Mouse (Mus musculus) left cerebral cortex, adult 11 months (tissue): ENCODE data around the gene Rnf13.

Experiments used
- DNase-seq: peaks from one replicate; pipeline ENCODE4 v3.0.0; 2022; ENCODE audit warnings: low spot score

Rnf13 gene

GRCm38 (mm10) chr3:57845786-57846661 lies 110.2 kb downstream of the Rnf13 start:
- no peak for DNase-seq

DNA sequence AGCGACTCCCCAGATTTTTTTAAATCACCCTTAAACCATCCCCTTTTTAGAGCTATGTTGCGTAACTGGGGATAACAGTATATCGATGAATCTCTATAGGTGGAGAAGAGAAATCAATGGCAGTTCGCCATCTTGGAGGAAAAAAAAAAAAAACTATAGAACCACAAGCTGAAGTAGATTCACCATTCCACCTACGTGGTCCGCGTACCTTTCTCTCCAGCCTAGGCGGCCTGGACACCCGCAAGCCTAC lies 110.7 kb downstream of the Rnf13 start:
- no peak for DNase-seq

DNA sequence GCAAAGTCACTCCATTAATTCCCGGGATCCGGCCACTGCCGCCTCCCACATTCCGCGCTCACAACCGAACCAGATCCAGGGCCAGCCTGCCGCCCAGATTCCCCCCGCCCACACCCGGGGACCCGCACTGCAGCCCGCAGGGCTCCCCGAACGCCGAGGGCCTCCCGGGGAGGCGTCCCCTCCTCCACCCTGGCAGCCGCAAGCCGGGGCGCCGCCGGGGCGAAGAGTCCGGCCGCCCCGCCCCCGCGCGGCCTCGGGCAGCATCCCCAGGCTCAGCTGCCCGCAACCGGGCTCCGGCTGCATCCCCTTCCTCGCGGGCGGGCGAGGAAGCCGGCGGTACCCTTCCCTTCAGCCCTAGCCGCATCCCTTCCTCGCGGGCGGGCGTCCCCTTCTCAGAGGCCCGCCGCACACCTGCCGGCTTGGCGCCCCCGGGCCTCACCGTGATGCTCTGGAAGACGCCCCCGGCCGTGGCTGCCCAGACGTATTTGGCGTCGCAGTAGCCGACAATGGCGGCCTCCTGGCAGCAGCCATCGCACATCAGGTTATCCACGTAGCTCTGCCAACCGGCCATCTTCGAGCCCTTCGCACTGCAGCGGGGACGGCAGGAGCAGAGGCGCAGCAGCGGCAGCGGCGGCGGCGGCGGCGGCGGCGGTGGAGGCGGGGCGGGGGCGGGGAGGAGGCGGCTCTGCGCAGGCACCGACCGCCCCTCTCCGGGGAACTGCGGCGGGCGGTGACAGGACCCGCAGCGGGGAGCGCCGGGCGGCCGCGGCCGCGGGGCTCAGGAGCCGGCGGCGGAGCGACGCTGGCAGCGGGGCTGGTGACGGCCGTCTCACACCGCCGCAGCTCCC lies 111.3 kb downstream of the Rnf13 start:
- peak; percentile 41 for DNase-seq

DNA sequence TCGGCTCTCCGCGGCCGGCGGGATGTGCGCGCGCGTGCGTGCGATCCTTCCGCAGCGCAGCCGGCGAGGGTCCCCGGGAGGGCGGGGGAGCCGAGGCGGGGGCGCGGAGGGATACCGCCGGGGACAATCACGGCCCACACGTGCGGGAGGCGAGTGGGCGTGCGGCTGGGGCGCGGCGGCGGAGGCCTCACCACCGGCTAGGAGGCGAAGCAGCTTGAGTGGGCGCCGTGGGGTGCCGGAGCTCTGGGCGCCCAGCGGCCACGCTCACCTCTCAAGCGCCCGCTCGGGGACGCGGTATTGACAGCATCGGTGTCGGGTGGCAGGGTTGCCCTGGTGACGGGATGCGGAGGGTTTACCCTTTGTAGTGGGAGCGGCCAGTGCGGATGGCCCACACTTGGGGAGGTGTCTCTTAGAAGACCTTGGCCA lies 111.9 kb downstream of the Rnf13 start, which contains the start of gene Pfn2:
Pfn2 (minus strand) TSS at position 320 of the 426 bp plus-strand sequence.
- peak; percentile 68 for DNase-seq

DNA sequence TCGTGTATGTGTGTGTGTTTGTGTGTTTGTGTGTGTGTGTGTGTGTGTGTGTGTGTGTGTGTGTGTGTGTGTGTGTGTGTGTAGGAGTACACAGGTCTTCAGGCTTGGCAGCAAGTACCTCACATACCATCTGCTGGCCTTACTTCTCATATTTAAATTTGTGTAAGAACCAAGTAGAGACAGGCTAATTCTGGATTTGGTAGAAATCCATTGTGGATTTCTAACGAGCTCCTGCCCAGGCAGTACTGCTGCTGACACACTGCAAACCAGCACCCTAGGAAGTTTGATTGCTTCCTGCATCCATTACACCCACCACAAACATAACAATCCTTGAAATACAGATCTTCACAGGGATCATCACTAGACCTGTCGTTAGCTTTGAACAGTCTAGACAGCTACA lies 147.1 kb downstream of the Rnf13 start:
- DNase-seq = peak; percentile 29
